Mouse (Mus musculus) hindbrain, embryonic 11.5 days (tissue): Measurements from ENCODE around the gene Sun2. TPM values are rescaled to one million over a fixed set of nuclear protein-coding genes. Genes with fewer than 3 reads are reported as not detected.

ENCODE experiments used
- ATAC-seq: fragments of 200-750 bp; cut with Nextera tagmentation; 2 replicates; pipeline ENCODE4 v1.8.0; 2017; ENCODE audit warnings: mild to moderate bottlenecking, moderate TSS enrichment, moderate library complexity; ENCODE audit not compliant: low FRiP score
- DNase-seq: peaks from one replicate; pipeline ENCODE4 v3.0.0-alpha.2; 2015; ENCODE audit warnings: low spot score
- H3K27ac ChIP-seq: fragments of 300-500 bp; sonication (generic); 2 replicates; pipeline ENCODE4 v1.5.1; 2014; ENCODE audit warnings: mild to moderate bottlenecking, low read depth, low read length
- H3K27me3 ChIP-seq: fragments of 300-500 bp; sonication (generic); 2 replicates; pipeline ENCODE4 v1.6.1; 2014; ENCODE audit warnings: mild to moderate bottlenecking, low read length, moderate library complexity, mixed read lengths; ENCODE audit not compliant: control insufficient read depth, insufficient read depth
- H3K36me3 ChIP-seq: fragments of 300-500 bp; sonication (generic); 2 replicates; pipeline ENCODE4 v1.6.1; 2014; ENCODE audit warnings: mild to moderate bottlenecking, low read length, moderate library complexity, mixed read lengths; ENCODE audit not compliant: control insufficient read depth, insufficient read depth
- H3K4me1 ChIP-seq: fragments of 300-500 bp; sonication (generic); replicated peaks from 2 replicates; pipeline ENCODE4 v1.6.1; 2014; ENCODE audit warnings: low read length, mixed read lengths; ENCODE audit not compliant: control insufficient read depth, insufficient read depth
- H3K4me2 ChIP-seq: fragments of 300-500 bp; sonication (generic); replicated peaks from 2 replicates; pipeline ENCODE4 v1.6.1; 2014; ENCODE audit warnings: mild to moderate bottlenecking, low read depth, low read length
- H3K4me3 ChIP-seq: fragments of 300-500 bp; sonication (generic); 2 replicates; pipeline ENCODE4 v1.5.1; 2014; ENCODE audit warnings: low read depth, low read length
- H3K9ac ChIP-seq: fragments of 300-500 bp; sonication (generic); 2 replicates; pipeline ENCODE4 v1.6.1; 2014; ENCODE audit warnings: low read depth, low read length
- H3K9me3 ChIP-seq: fragments of 300-500 bp; sonication (generic); 2 replicates; pipeline ENCODE4 v1.6.1; 2016; ENCODE audit warnings: low read length; ENCODE audit not compliant: control insufficient read depth
- WGBS: fragments of 180-500 bp; shearing (Covaris S2); extraction: QIAGEN DNeasy Blood & Tissue Kit; methylation state at CpG from one replicate; pipeline ENCODE4 v1.1.7; 2014; 5-methylcytosine and 5-hydroxymethylcytosine counted together
- polyA plus RNA-seq: library from polyadenylated mRNA; unstranded; fragments of >200 nt; fragmentation: Nextera tagmentation; extraction: Ambion mirVana; gene quantifications from 2 replicates; pipeline ENCODE4 v1.2.1, GENCODE M21; 2014

Sun2 gene
- polyA plus RNA-seq, 1 experiment from 2014 or later: 9.5 TPM

DNA sequence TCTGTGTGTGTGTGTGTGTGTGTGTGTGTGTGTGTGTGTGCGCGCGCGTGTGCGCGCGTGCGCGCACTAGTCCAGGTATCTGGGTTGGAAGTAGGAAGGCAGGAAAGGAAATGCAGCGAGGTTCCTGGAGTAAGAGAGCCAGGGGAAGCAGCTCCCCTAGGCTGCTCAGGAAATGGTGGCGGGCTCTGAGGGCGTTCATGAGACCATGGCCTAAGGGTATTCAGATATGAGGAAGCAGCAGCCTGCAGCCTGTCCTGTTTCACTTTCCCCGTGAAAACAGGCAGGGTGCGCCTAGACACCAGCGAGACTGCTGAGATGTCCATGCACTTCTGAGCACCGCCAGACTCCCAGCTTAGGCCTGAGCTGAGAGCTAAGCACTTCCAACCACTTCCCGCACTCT lies 9.4 kb upstream of the Sun2 start:
- Histone ChIP-seq H3K36me3 (no peaks in the 10 kb centered on the region), H3K4me1 (no peaks in the 10 kb centered on the region), H3K27me3 (no peaks in the 10 kb centered on the region), H3K9me3 (no peaks in the 10 kb centered on the region), H3K4me2 (no peak overlapping the region), H3K9ac (no peak overlapping the region), H3K27ac (no peak overlapping the region), H3K4me3 (no peak overlapping the region)
- DNase-seq (no peak), ATAC-seq (no peak)
- 78% methylated on average over 14 of the region's 17 CpGs for WGBS

DNA sequence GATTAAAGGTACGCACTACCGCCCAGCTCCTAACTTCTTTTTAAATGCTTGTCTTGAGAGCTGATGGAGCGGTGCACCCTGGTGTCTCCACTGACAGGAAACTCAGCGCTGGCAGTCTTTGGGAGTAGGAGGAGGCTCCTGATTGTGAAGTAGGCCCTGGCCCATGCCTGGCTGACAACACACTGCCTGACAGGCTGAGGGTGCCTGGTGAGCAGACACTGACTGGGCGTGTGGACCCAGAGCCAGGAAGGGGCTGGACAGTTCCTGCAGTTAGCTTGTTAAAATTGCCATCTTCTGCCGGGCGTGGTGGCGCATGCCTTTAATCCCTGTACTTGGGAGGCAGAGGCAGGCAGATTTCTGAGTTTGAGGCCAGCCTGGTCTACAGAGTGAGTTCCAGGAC lies 7.9 kb upstream of the Sun2 start:
- no peak overlapping the region for H3K27ac ChIP-seq
- no peak overlapping the region for H3K4me3 ChIP-seq
- ATAC-seq: no peak
- no peak for DNase-seq
- no peaks in the 10 kb centered on the region for H3K4me1 ChIP-seq
- 85% methylated on average over 8 of the region's 8 CpGs for WGBS
- no peak overlapping the region for H3K4me2 ChIP-seq
- no peaks in the 10 kb centered on the region for H3K27me3 ChIP-seq
- H3K36me3 ChIP-seq: no peaks in the 10 kb centered on the region
- no peaks in the 10 kb centered on the region for H3K9me3 ChIP-seq
- no peak overlapping the region for H3K9ac ChIP-seq

GRCm38 (mm10) chr15:79749162-79749561 lies 6.8 kb upstream of the Sun2 start:
- H3K36me3 ChIP-seq: no peaks in the 10 kb centered on the region
- no peak for DNase-seq
- 91% methylated on average over 7 of the region's 7 CpGs for WGBS

GRCm38 (mm10) chr15:79747998-79748397 lies 5.7 kb upstream of the Sun2 start:
- Histone ChIP-seq H3K27ac (no peak overlapping the region), H3K4me2 (no peak overlapping the region), H3K9me3 (no peaks in the 10 kb centered on the region), H3K9ac (no peak overlapping the region), H3K36me3 (no peaks in the 10 kb centered on the region), H3K4me3 (no peak overlapping the region), H3K27me3 (no peaks in the 10 kb centered on the region), H3K4me1 (no peaks in the 10 kb centered on the region)
- DNase-seq (peak; percentile 59), ATAC-seq (no peak)
- WGBS: 57% methylated on average over 10 of the region's 11 CpGs

More at GRCm38 (mm10) chr15:79749162-79749561, 6.8 kb upstream of the Sun2 start:
- Histone ChIP-seq H3K4me2 (no peak overlapping the region), H3K4me1 (no peaks in the 10 kb centered on the region), H3K27me3 (no peaks in the 10 kb centered on the region), H3K4me3 (no peak overlapping the region), H3K27ac (no peak overlapping the region), H3K9me3 (no peaks in the 10 kb centered on the region), H3K9ac (no peak overlapping the region)
- ATAC-seq: no peak

DNA sequence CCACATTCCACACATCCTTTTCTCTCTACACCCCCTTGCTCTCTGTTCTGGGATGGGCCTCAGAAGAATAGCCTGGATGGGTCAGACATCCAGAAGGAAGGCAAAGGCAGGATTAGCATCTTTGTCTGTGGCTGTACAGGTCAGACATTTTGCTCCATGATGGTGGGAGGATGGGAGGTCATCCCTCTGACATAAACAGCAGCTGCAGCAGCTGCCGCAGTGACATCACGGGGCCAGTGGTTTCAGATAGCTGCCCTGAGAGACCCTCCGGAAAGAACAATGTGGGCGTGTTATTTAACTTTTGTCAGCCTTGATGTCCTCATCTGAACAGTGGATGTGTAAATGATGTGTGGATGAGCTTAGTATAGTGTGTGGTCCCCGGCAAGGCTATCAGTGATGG lies 3.5 kb upstream of the Sun2 start:
- Histone ChIP-seq H3K27me3 (no peaks in the 10 kb centered on the region), H3K9me3 (no peaks in the 10 kb centered on the region), H3K4me1 (no peaks in the 10 kb centered on the region), H3K4me3 (no peak overlapping the region), H3K36me3 (no peaks in the 10 kb centered on the region), H3K4me2 (no peak overlapping the region), H3K27ac (no peak overlapping the region), H3K9ac (no peak overlapping the region)
- 91% methylated on average over 5 of the region's 5 CpGs for WGBS
- ATAC-seq (no peak), DNase-seq (no peak)

GRCm38 (mm10) chr15:79745312-79745711 lies 3.0 kb upstream of the Sun2 start:
- Histone ChIP-seq H3K27me3 (no peaks in the 10 kb centered on the region), H3K4me3 (no peak overlapping the region), H3K9ac (no peak overlapping the region), H3K4me1 (no peaks in the 10 kb centered on the region), H3K9me3 (no peaks in the 10 kb centered on the region), H3K36me3 (no peaks in the 10 kb centered on the region), H3K27ac (no peak overlapping the region), H3K4me2 (no peak overlapping the region)
- WGBS: 86% methylated on average over 10 of the region's 10 CpGs
- ATAC-seq (no peak), DNase-seq (no peak)

- Histone ChIP-seq H3K4me3 (no peak overlapping the region), H3K9ac (no peak overlapping the region), H3K27ac (no peak overlapping the region), H3K36me3 (no peaks in the 10 kb centered on the region), H3K9me3 (no peaks in the 10 kb centered on the region), H3K4me1 (no peaks in the 10 kb centered on the region), H3K27me3 (no peaks in the 10 kb centered on the region), H3K4me2 (no peak overlapping the region)
- no peak for DNase-seq
- WGBS: 76% methylated on average over 8 of the region's 8 CpGs
- no peak for ATAC-seq
Observed at GRCm38 (mm10) chr15:79744742-79745141, 2.4 kb upstream of the Sun2 start.

GRCm38 (mm10) chr15:79744001-79744400 lies 1.7 kb upstream of the Sun2 start:
- 87% methylated on average over 11 of the region's 11 CpGs for WGBS
- no peak overlapping the region for H3K4me3 ChIP-seq

DNA sequence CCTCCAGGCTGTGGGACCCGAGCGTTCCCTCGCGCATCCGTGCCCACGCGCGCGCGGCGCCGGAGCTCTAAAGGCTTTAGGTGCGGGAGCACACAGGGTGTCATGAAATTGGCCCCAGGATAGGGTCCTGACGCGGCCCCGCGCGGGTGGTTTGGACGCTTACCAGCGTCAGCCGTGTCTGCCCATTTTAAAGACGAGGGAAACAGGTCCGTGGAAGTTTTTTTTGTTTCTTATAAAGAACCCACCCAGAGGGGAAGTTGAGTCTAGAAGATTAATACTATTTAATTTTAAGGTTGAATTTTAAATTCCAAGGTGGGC lies 329 bp upstream of the Sun2 start:
- peak overlapping the region; percentile 90 for H3K9ac ChIP-seq
- ATAC-seq (no peak; the same call in 1 of the 2 replicates), DNase-seq (no peak)
- 0% methylated on average over 23 of the region's 23 CpGs for WGBS
- H3K27me3 ChIP-seq: no peaks in the 10 kb centered on the region
- H3K4me3 ChIP-seq: peak overlapping the region; percentile 100
- no peaks in the 10 kb centered on the region for H3K9me3 ChIP-seq
- H3K36me3 ChIP-seq: no peaks in the 10 kb centered on the region
- H3K4me2 ChIP-seq: peak overlapping the region; percentile 75
- H3K4me1 ChIP-seq: no peaks in the 10 kb centered on the region
- peak overlapping the region; percentile 56; the same call in 1 of the 2 replicates for H3K27ac ChIP-seq

More at GRCm38 (mm10) chr15:79744001-79744400, 1.7 kb upstream of the Sun2 start:
- DNase-seq (no peak), ATAC-seq (no peak)
- Histone ChIP-seq H3K4me1 (no peaks in the 10 kb centered on the region), H3K4me2 (no peak overlapping the region), H3K36me3 (no peaks in the 10 kb centered on the region), H3K27me3 (no peaks in the 10 kb centered on the region), H3K9me3 (no peaks in the 10 kb centered on the region), H3K27ac (no peak overlapping the region), H3K9ac (no peak overlapping the region)
